Mouse (Mus musculus) C2C12 (cell line): ENCODE data around the gene Acat3.

Experiments
- CEBPB ChIP-seq: IDR thresholded peaks from one replicate; pipeline ENCODE4 v1.6.1; 2011; ENCODE audit warnings: low read depth, mild to moderate bottlenecking, control low read depth, moderate library complexity
- CTCF ChIP-seq: IDR thresholded peaks from one replicate; pipeline ENCODE4 v1.5.1; 2011; ENCODE audit not compliant: control insufficient read depth, insufficient read depth, insufficient read length
- MAX ChIP-seq: IDR thresholded peaks from one replicate; pipeline ENCODE4 v1.6.1; 2011; ENCODE audit warnings: mild to moderate bottlenecking, control low read depth
- MYOG ChIP-seq: IDR thresholded peaks from one replicate; pipeline ENCODE4 v1.6.1; 2011; ENCODE audit not compliant: control insufficient read depth, insufficient read length; ENCODE audit errors: extremely low read depth
- USF1 ChIP-seq: IDR thresholded peaks from one replicate; pipeline ENCODE4 v1.6.1; 2011; ENCODE audit warnings: low read depth, mild to moderate bottlenecking, control low read depth, moderate library complexity

GRCm38 (mm10) chr17:12941543-12942260 lies 1.3 kb upstream of the Acat3 start:
- no peak for TF ChIP-seq CTCF
- TF ChIP-seq MYOG = no peak
- TF ChIP-seq MAX = no peak
- no peak for TF ChIP-seq USF1
- no peak for TF ChIP-seq CEBPB
